Mouse (Mus musculus): Measurements from ENCODE around the gene Milr1.
"Not testable (repeated sequence)": the region's sequence is repeated elsewhere in the genome, so short reads cannot be mapped to it uniquely, and the experiment has no call there.

Milr1 gene

DNA sequence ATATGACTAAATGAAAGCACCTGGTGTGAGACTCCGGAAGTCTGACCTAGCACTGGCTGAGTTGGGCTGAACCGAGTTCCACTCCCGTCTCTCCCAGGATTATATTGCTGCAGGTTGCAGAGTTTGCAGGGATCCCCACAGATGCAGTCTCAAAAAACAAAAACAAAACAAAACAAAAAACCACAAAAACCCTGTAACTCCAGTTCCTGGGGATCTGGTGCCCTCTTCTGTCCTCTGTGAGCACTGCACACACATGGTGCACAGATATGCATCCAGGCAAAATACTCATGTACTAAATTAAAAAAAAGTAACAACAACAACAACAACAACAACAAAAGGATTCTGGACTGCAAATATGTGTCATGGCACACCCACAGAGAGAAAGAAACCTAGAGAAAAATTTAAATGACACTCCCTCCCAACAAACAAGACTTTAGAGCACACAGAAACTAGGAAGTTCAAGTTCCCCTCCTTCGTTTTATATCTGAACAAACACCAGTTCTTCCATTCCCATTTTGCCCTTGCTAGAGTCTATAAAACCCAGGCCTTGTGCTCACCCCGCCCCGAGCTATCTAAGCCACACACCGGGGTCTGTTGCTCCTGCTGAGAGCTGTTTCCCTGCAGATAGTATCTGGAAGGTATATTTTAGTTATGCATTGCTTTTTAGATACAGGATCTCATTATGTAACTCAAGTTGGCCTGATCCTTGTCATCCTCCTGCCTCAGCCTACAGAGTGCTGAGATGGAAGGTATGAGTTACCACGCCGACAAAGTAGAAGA, 19.4 kb downstream of the Milr1 start:
- intact Hi-C loops (cut with DNase I) = no loop called here

- intact Hi-C loops (cut with DNase I) = no loop called here
Observed at GRCm38 (mm10) chr11:106773061-106773460, 22.0 kb downstream of the Milr1 start.

GRCm38 (mm10) chr11:106776960-106777359, 25.9 kb downstream of the Milr1 start:
- intact Hi-C loops (cut with DNase I) = no loop called here

DNA sequence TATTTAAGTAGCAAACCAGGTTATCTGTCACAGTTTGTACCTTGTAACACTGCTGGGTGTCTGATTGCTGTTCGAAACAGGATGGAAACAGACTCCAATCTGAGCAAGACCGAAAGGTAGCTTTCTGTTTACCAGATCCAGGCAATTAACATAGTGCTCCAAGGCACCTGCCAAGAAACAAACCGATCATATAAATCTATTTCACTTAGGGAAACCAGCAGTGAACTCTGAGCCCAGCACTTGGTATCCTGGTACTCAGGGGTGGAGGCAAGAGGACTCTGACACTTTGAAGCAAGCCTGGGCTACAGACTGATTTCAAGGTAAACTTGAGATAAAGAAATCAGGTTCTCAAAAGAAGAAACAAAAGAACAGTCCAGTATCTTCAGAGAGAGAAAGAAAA, 26.4 kb downstream of the Milr1 start:
- intact Hi-C loops (cut with DNase I) = no loop called here

DNA sequence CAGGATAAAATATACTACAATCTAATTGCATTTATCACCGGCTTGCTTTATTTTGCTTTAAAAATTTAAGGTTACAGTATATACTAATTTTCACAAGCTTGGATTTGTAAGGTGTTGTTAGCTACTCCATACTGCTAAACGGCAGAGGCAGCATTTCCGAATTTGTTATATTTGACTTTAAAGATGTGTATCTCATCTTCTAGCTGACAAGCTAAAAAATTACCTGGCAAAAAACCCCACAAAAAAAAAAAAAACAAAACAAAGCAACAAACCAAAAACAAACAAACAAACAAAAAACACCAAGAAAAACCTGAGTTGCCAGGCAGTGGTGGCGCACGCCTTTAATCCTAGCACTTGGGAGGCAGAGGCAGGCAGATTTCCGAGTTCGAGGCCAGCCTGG, 27.1 kb downstream of the Milr1 start:
- intact Hi-C loops (cut with DNase I) = no loop called here

- intact Hi-C loops (cut with DNase I) = no loop called here
Observed at GRCm38 (mm10) chr11:106778589-106779387, 27.8 kb downstream of the Milr1 start.

DNA sequence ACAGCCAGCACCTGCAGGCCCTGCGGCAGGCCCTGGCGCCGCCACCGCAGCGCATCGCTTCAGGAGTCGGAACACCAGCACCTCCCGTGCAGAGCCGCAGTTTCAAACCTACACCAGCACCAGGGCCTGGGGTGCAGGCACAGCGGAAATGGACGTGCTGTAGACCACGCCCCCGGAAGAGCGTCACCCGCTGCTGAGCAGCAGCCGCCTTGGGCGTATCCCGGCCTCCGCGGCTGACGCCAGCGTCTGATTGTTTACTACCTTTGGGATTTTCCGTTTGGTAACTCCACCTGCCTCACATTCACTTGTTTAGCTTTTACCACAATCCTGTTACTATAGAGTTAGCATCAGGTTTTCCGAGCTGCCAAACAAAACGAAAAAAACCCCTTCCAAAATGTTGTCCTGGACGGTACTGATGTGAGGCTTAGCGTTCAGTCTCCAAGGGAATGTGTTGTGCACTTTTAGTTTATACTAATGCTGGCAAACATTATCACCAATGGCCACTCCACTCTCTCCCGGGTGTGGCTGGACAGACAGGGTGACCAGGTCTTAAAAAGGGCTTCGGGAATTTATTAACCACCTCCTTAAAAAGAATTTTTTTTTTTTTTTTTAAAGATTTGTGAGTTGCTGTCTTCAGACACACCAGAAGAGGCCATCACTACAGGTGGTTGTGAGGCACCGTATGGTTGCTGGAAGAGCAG, 28.5 kb downstream of the Milr1 start, which contains the start of gene Polg2:
Gene Polg2 (minus strand): TSS at position 150 of the 701 bp plus-strand sequence.
- intact Hi-C loops (cut with DNase I) = no loop called here

DNA sequence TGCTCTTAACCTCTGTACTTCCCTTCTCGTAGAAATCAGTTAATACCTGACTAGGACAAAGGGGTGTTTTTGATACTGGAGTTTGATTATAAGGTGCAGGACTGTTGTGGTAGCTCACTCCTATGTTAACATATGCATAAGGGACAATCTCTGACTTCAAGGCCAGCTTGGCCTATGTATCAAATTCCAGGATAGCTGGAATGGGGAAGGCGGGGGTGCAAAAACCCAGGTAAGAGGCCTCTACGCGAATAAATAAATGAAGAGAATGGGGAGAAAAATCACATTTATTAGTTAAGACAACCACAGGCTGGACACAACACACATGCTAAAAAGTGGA, 29.0 kb downstream of the Milr1 start:
- intact Hi-C loops (cut with DNase I) = no loop called here

DNA sequence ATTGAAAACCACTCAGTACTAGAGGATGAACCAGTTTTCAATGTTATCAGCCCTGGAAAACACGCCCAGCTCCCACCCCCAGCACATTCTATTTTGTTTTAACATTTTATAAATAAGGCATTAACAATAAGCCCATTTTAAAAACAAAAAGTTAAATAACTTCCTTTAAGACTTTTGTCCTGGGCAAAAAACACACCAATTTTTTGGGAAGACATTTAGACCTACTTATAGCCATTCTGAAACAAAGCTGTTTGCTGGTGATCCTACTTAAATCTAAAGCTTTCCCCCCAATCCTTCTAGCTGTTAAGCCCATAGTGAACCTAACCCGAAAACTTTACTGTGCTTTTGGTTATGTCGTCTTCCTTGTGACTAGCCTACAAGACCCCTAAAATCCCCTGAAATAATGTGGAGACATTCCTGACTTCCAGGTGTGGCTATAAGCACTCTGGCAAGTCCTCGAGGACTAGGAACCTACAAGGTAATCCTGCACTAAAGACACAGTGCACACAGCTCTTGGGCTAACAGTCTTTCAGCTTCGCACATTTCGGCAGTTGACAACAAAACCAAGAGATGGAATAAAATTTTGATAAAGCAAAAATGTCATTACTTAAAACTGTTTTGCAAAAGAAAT, 29.7 kb downstream of the Milr1 start:
- intact Hi-C loops (cut with DNase I) = no loop called here

DNA sequence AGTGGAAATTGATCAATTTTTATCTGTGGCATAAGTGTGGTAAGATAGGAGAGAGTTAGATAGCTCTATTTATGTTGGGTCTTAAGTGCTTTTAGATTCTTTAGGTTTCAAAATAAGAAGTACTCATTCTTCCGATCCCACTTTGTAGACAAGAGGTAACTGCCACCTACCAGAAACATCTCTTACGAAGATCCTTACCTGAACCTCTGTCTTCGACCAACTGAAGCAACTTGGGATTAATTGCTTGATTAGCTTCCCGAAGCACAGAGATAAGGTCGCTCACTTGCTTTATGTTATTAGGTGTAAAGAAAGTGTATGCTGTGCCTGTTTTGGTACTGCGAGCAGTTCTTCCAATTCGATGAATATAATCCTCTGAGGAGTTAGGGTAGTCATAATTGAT, 31.2 kb downstream of the Milr1 start:
- intact Hi-C loops (cut with DNase I) = not testable (repeated sequence)

DNA sequence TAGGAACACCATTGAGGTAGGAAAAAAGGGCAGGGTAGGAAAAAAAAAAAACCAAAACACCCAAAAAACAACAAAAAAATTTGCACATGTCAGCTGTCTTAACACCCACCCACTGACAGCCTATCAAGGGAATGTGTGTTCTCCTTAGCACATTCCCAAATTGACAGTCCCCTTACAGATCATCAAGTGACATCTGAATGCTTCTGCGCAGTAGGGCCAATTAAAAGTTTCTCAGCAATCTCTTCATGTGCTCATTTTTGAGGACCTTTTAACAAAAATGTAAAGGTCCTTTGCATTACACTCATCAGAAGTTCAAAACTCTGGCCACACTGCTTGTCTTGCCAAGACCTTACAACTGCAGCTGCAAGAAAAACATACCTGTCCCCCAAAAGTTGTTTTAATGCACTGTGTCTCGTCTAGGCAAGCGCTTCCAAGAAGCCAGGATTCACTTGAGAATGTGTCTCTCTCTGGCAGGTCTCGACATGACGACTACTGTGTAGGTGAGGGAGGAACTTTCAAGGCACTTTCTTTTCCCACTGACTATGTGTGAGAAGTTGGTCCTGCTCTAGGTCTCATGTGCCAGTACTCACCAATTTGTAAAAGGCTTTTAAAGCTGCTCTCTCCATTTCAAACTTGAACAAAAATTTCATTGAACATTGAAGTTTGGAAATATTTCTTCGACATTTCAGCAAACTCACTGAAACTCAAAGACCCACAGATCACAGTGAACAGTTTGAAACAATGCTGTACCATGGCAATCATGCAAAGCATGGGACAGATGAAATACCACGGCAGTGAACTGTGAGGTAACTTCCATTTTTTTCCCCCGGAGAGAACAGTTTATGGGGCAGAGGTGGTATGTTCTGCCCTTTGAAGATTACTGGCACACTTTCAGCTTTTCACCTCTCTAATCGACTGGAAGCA, 32.1 kb downstream of the Milr1 start:
- intact Hi-C loops (cut with DNase I) = no loop called here

DNA sequence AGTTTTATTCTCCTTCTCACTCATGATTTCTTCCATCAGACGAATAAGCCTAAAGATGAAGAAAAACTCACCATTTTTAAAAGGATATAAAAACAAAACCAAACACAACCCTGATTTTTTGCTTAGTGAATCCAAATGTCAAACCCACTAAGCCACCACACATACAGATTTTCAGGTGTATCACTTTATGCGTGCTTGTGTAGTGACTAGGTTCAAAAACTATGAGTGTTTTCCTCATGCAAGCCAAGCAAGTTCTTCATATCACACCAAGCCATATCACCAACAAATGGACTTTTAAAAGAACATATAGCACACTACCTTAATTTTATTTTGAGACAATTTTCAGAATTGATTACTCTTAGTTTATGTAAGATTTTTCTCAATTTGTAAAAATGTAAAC, 33.5 kb downstream of the Milr1 start:
- intact Hi-C loops (cut with DNase I) = no loop called here

GRCm38 (mm10) chr11:106785043-106785442, 34.0 kb downstream of the Milr1 start:
- intact Hi-C loops (cut with DNase I) = no loop called here

DNA sequence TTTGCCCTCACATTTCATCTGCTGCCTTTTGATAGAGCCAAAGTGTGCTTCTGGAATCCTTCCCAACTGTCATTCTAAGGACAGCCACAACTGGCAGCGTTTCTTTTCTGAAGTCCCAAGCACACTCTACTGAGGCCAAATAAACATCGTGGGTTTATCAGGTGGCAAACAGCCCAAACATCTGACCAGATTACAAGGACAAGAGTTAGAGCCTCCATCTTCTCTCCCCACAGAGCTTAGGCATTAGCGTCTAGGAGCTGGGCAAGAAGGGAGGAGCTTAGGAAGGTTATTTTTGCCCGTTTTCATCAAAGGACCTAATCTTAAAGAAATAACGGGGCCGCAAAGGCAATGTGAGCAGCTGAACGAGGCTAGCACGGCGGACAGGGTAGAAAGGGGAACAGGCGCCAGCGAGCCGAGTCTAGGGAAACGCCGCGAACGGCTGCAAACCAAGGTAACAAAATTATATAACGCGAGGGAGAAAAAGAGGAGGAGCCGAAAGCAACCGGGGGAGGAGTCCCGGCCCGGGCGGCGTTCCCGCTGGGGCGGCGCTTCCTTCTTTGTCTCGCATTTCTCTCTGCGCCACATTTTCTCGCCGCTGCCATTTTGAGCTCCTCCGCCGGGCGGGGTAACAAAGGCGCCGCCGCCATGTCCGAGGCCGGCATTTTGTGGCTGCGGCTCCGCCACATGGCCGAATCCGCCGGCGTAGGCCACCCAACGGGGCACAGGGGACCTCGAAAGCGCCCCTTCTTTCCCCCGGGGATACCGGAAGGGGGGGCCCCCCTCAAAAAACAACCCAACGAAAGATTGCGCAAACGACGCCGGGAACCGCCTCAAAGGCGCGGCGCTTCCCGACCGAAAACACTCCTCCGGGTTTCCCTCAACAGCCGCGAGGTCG, 36.4 kb downstream of the Milr1 start:
- intact Hi-C loops (cut with DNase I) = no loop called here

DNA sequence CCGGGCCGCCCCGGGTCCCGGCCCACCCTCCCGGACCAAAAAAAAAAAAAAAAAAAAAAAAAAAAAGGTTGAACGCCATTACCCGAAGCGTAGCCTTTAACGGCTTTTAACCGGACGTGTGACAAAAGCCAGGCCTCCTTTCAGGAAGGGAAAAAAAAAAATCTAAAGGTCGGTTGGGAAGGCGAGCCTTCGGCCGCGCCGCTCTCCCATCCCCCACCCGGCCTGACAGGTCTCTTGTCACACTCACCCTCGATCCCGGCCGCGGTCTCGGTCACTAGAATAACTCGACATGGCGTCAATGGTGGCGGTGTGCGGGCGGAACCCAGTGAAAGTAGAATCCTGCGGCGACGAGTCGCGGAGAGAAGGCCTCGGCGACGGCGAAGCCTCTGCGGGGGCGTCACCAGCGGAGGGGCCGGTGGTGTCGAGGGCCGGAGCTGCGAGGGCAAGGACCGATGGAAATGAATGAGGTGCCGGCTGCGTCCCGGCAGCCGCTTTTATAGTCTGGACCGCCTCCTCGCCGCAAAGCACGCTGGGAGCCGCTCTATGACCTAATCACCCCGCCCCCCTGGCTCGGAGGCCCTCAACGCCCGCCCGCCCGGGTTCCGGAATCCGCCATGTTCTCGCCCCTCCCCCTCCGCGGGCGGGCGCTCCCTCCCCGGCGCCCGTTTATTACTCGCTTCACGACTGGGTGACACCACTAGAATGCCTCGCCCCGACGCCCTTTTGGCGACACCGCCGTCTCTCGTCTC, 37.2 kb downstream of the Milr1 start:
- intact Hi-C loops (cut with DNase I) = no loop called here

- intact Hi-C loops (cut with DNase I) = no loop called here
Observed at GRCm38 (mm10) chr11:106788775-106789459, 37.9 kb downstream of the Milr1 start, which contains the start of the genes Ddx5 and Cep95. TSS of gene Ddx5 (minus strand) at chr11:106789185. TSS of gene Cep95 (plus strand) at chr11:106789252.

DNA sequence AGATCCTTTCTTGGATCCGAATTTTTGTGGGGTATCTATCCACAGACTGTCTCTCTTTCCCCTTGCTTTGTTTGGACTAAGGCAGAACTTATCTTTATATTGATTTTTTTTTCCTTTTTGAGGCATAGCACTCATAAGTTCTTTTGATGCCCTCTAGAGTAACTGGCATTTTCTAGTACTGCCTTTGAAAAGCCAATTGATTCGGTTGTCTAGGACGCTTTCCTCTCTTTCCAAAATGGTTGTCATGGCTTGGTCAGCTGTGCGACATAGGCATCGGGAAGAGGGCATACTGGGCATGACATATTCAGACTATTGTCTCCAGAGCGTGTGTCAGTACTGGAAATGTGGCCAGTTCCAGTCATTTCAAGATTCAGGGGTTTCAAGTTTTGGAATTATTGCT, 38.6 kb downstream of the Milr1 start:
- intact Hi-C loops (cut with DNase I) = no loop called here

DNA sequence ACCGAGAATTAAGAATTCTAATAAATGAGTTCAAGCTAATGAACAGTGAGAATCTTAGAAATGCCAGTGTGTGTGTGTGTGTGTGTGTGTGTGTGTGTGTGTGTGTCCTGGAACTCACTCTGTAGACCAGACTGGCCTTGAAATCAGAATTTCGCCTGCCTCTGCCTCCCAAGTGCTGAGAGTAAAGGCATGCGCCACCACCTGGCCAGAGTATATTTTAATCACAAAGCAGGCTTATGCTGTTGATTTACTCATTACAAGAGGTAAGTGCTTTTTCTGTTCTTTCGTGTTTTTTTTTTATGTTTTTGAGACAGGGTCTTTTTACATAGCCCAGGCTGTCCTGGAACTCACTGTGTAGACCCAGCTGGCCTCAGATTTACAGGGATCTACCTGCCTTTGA, 42.8 kb downstream of the Milr1 start:
- intact Hi-C loops (cut with DNase I) = no loop called here
